Mouse (Mus musculus) MEL-GATA-1-ER (cell line): ENCODE measurements around the gene Eif4a1.
"Not testable (repeated sequence)": the region's sequence is repeated elsewhere in the genome, so short reads cannot be mapped to it uniquely, and the experiment has no call there.

Experiments
- DNase-seq: peaks from one replicate; pipeline ENCODE4 v3.0.0-alpha.2; 2012; ENCODE audit warnings: low read depth; ENCODE audit errors: extremely low read depth

The Eif4a1 gene

GRCm38 (mm10) chr11:69633128-69633866 lies 38.9 kb downstream of the Eif4a1 start:
- no peak for DNase-seq

- DNase-seq: peak; percentile 99
Measured at GRCm38 (mm10) chr11:69632284-69633089, 39.7 kb downstream of the Eif4a1 start, which contains the start of gene Fxr2. TSS of gene Fxr2 (plus strand) at chr11:69632990.

GRCm38 (mm10) chr11:69629802-69630201 lies 42.4 kb downstream of the Eif4a1 start:
- DNase-seq: no peak

GRCm38 (mm10) chr11:69628286-69628685 lies 43.9 kb downstream of the Eif4a1 start:
- DNase-seq: no peak

GRCm38 (mm10) chr11:69624339-69624738 lies 47.9 kb downstream of the Eif4a1 start:
- not testable (repeated sequence) for DNase-seq

- DNase-seq: no peak
Measured at GRCm38 (mm10) chr11:69623006-69623405, 49.2 kb downstream of the Eif4a1 start.

- DNase-seq: no peak
Measured at GRCm38 (mm10) chr11:69622406-69622805, 49.8 kb downstream of the Eif4a1 start.

- no peak for DNase-seq
Measured at GRCm38 (mm10) chr11:69621571-69622268, 50.5 kb downstream of the Eif4a1 start, which contains the start of gene Sat2. TSS of gene Sat2 (plus strand) at chr11:69622024.

- DNase-seq: no peak
Measured at GRCm38 (mm10) chr11:69620394-69621081, 51.7 kb downstream of the Eif4a1 start.

- DNase-seq: no peak
Measured at GRCm38 (mm10) chr11:69617805-69618204, 54.4 kb downstream of the Eif4a1 start, which contains the start of gene Shbg. TSS of gene Shbg (minus strand) at chr11:69617905.
